Mouse (Mus musculus): ENCODE measurements at regions not wholly inside any gene's neighbourhood (a gene's known extent, or its start where the extent isn't known, plus 50 kb on each side); places are given as distances from the start of the nearest gene placed in this dataset.

GRCm38 (mm10) chr5:28004487-28004827 lies 66.7 kb upstream of the Insig1 start:
- no peak overlapping the region for H3K4me3 ChIP-seq (ENCODE audit: insufficient read depth in 1 of 2, low read depth in 1 of 2, low read length in 2 of 2, poor library complexity in 1 of 2, severe bottlenecking in 1 of 2)
- no peaks in the 10 kb centered on the region for H3K4me1 ChIP-seq (ENCODE audit: control insufficient read depth in 2 of 2, insufficient read depth in 2 of 2, low read length in 2 of 2, poor library complexity in 1 of 2)
- no peak overlapping the region for H3K9ac ChIP-seq (ENCODE audit: insufficient read depth, low read depth, low read length, poor library complexity, severe bottlenecking)
- no peak for DNase-seq (ENCODE audit: low read depth, low spot score)
- H3K36me3 ChIP-seq (ENCODE audit: control insufficient read depth, insufficient read depth, low read length, poor library complexity, severe bottlenecking) = no peaks in the 10 kb centered on the region
- H3K9me3 ChIP-seq (ENCODE audit: control insufficient read depth, insufficient read depth, low read depth, low read length) = no peaks in the 10 kb centered on the region
- H3K27ac ChIP-seq (ENCODE audit: insufficient read depth, low read depth, low read length, poor library complexity, severe bottlenecking) = no peak overlapping the region
- in situ Hi-C loops (cut with MboI; ENCODE audit: low sequenced_read_pairs in 2 of 2, unreplicated experiment in 2 of 2) = no loop called here
- TF ChIP-seq CHD2 (IDR thresholded peaks at IDR 0.05; ENCODE audit: low read depth, low read length) (no peak), ZC3H11A (IDR thresholded peaks at IDR 0.05; ENCODE audit: borderline replicate concordance, low read depth, low read length) (no peak), HCFC1 (IDR thresholded peaks at IDR 0.05; ENCODE audit: borderline replicate concordance, insufficient read depth, low read length) (no peak), ZNF384 (IDR thresholded peaks at IDR 0.05; ENCODE audit: low read depth, low read length) (no peak), MAFK (IDR thresholded peaks at IDR 0.05; ENCODE audit: insufficient read depth, low read depth, low read length) (no peak)

- Histone ChIP-seq H3K4me1 (ENCODE audit: control insufficient read depth in 2 of 2, insufficient read depth in 2 of 2, low read length in 2 of 2, poor library complexity in 1 of 2) (no peaks in the 10 kb centered on the region), H3K27ac (ENCODE audit: insufficient read depth, low read depth, low read length, poor library complexity, severe bottlenecking) (no peak overlapping the region), H3K36me3 (ENCODE audit: control insufficient read depth, insufficient read depth, low read length, poor library complexity, severe bottlenecking) (no peaks in the 10 kb centered on the region), H3K9ac (ENCODE audit: insufficient read depth, low read depth, low read length, poor library complexity, severe bottlenecking) (no peak overlapping the region), H3K9me3 (ENCODE audit: control insufficient read depth, insufficient read depth, low read depth, low read length) (no peaks in the 10 kb centered on the region), H3K4me3 (ENCODE audit: insufficient read depth in 1 of 2, low read depth in 1 of 2, low read length in 2 of 2, poor library complexity in 1 of 2, severe bottlenecking in 1 of 2) (no peak overlapping the region)
- TF ChIP-seq ZNF384 (IDR thresholded peaks at IDR 0.05; ENCODE audit: low read depth, low read length) = no peak
- no peak for TF ChIP-seq HCFC1 (IDR thresholded peaks at IDR 0.05; ENCODE audit: borderline replicate concordance, insufficient read depth, low read length)
- TF ChIP-seq ZC3H11A (IDR thresholded peaks at IDR 0.05; ENCODE audit: borderline replicate concordance, low read depth, low read length) = no peak
- no peak for TF ChIP-seq MAFK (IDR thresholded peaks at IDR 0.05; ENCODE audit: insufficient read depth, low read depth, low read length)
- TF ChIP-seq CHD2 (IDR thresholded peaks at IDR 0.05; ENCODE audit: low read depth, low read length) = no peak
- in situ Hi-C loops (cut with MboI; ENCODE audit: low sequenced_read_pairs in 2 of 2, unreplicated experiment in 2 of 2) = no loop called here
- no peak for DNase-seq (ENCODE audit: low read depth, low spot score)
Observed at GRCm38 (mm10) chr5:28009386-28009785, 61.8 kb upstream of the Insig1 start.

DNA sequence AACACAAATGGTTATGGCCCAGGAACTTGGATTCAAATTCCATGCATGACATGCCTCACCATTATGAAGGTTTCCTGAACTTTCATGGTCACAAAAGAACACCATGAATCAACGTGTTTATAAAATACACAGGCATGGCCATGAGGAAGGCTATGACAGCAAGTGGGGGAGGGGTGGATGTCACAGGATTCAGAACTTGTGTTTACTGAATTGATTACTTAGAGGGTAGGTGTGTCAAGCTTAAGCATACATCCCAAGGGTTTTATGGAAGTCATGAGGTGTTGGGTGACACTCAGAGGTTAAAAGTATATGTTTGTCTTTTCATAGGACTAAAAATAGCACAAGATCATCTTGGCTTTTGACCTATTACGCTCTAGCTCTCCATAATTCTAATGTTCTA lies 61.3 kb upstream of the Insig1 start:
- no peak for TF ChIP-seq ZC3H11A (IDR thresholded peaks at IDR 0.05; ENCODE audit: borderline replicate concordance, low read depth, low read length)
- TF ChIP-seq MAFK (IDR thresholded peaks at IDR 0.05; ENCODE audit: insufficient read depth, low read depth, low read length) = no peak
- TF ChIP-seq CHD2 (IDR thresholded peaks at IDR 0.05; ENCODE audit: low read depth, low read length) = no peak
- no peak for TF ChIP-seq HCFC1 (IDR thresholded peaks at IDR 0.05; ENCODE audit: borderline replicate concordance, insufficient read depth, low read length)
- TF ChIP-seq ZNF384 (IDR thresholded peaks at IDR 0.05; ENCODE audit: low read depth, low read length) = no peak
- no peaks in the 10 kb centered on the region for H3K36me3 ChIP-seq (ENCODE audit: control insufficient read depth, insufficient read depth, low read length, poor library complexity, severe bottlenecking)
- no peak for DNase-seq (ENCODE audit: low read depth, low spot score)
- H3K4me1 ChIP-seq (ENCODE audit: control insufficient read depth in 2 of 2, insufficient read depth in 2 of 2, low read length in 2 of 2, poor library complexity in 1 of 2) = no peaks in the 10 kb centered on the region
- H3K4me3 ChIP-seq (ENCODE audit: insufficient read depth in 1 of 2, low read depth in 1 of 2, low read length in 2 of 2, poor library complexity in 1 of 2, severe bottlenecking in 1 of 2) = no peak overlapping the region
- H3K27ac ChIP-seq (ENCODE audit: insufficient read depth, low read depth, low read length, poor library complexity, severe bottlenecking) = no peak overlapping the region
- in situ Hi-C loops (cut with MboI; ENCODE audit: low sequenced_read_pairs in 2 of 2, unreplicated experiment in 2 of 2) = no loop called here
- no peaks in the 10 kb centered on the region for H3K9me3 ChIP-seq (ENCODE audit: control insufficient read depth, insufficient read depth, low read depth, low read length)
- H3K9ac ChIP-seq (ENCODE audit: insufficient read depth, low read depth, low read length, poor library complexity, severe bottlenecking) = no peak overlapping the region

GRCm38 (mm10) chr5:28010529-28010928 lies 60.6 kb upstream of the Insig1 start:
- no peak for TF ChIP-seq ZNF384 (IDR thresholded peaks at IDR 0.05; ENCODE audit: low read depth, low read length)
- TF ChIP-seq HCFC1 (IDR thresholded peaks at IDR 0.05; ENCODE audit: borderline replicate concordance, insufficient read depth, low read length) = no peak
- TF ChIP-seq MAFK (IDR thresholded peaks at IDR 0.05; ENCODE audit: insufficient read depth, low read depth, low read length) = no peak
- TF ChIP-seq ZC3H11A (IDR thresholded peaks at IDR 0.05; ENCODE audit: borderline replicate concordance, low read depth, low read length) = no peak
- TF ChIP-seq CHD2 (IDR thresholded peaks at IDR 0.05; ENCODE audit: low read depth, low read length) = no peak
- Histone ChIP-seq H3K4me3 (ENCODE audit: insufficient read depth in 1 of 2, low read depth in 1 of 2, low read length in 2 of 2, poor library complexity in 1 of 2, severe bottlenecking in 1 of 2) (no peak overlapping the region), H3K9me3 (ENCODE audit: control insufficient read depth, insufficient read depth, low read depth, low read length) (no peaks in the 10 kb centered on the region), H3K9ac (ENCODE audit: insufficient read depth, low read depth, low read length, poor library complexity, severe bottlenecking) (no peak overlapping the region), H3K4me1 (ENCODE audit: control insufficient read depth in 2 of 2, insufficient read depth in 2 of 2, low read length in 2 of 2, poor library complexity in 1 of 2) (no peaks in the 10 kb centered on the region), H3K36me3 (ENCODE audit: control insufficient read depth, insufficient read depth, low read length, poor library complexity, severe bottlenecking) (no peaks in the 10 kb centered on the region), H3K27ac (ENCODE audit: insufficient read depth, low read depth, low read length, poor library complexity, severe bottlenecking) (no peak overlapping the region)
- in situ Hi-C loops (cut with MboI; ENCODE audit: low sequenced_read_pairs in 2 of 2, unreplicated experiment in 2 of 2) = no loop called here
- no peak for DNase-seq (ENCODE audit: low read depth, low spot score)

GRCm38 (mm10) chr5:28012496-28012895 lies 58.7 kb upstream of the Insig1 start:
- H3K36me3 ChIP-seq (ENCODE audit: control insufficient read depth, insufficient read depth, low read length, poor library complexity, severe bottlenecking) = no peaks in the 10 kb centered on the region
- H3K4me1 ChIP-seq (ENCODE audit: control insufficient read depth in 2 of 2, insufficient read depth in 2 of 2, low read length in 2 of 2, poor library complexity in 1 of 2) = no peaks in the 10 kb centered on the region
- H3K4me3 ChIP-seq (ENCODE audit: insufficient read depth in 1 of 2, low read depth in 1 of 2, low read length in 2 of 2, poor library complexity in 1 of 2, severe bottlenecking in 1 of 2) = no peak overlapping the region
- TF ChIP-seq MAFK (IDR thresholded peaks at IDR 0.05; ENCODE audit: insufficient read depth, low read depth, low read length) (no peak), CHD2 (IDR thresholded peaks at IDR 0.05; ENCODE audit: low read depth, low read length) (no peak), ZC3H11A (IDR thresholded peaks at IDR 0.05; ENCODE audit: borderline replicate concordance, low read depth, low read length) (no peak), ZNF384 (IDR thresholded peaks at IDR 0.05; ENCODE audit: low read depth, low read length) (no peak), HCFC1 (IDR thresholded peaks at IDR 0.05; ENCODE audit: borderline replicate concordance, insufficient read depth, low read length) (no peak)
- H3K27ac ChIP-seq (ENCODE audit: insufficient read depth, low read depth, low read length, poor library complexity, severe bottlenecking) = no peak overlapping the region
- DNase-seq (ENCODE audit: low read depth, low spot score) = no peak
- H3K9ac ChIP-seq (ENCODE audit: insufficient read depth, low read depth, low read length, poor library complexity, severe bottlenecking) = no peak overlapping the region
- in situ Hi-C loops (cut with MboI; ENCODE audit: low sequenced_read_pairs in 2 of 2, unreplicated experiment in 2 of 2) = no loop called here
- no peaks in the 10 kb centered on the region for H3K9me3 ChIP-seq (ENCODE audit: control insufficient read depth, insufficient read depth, low read depth, low read length)

Data from ES-E14 (cell line).